Mouse (Mus musculus): ENCODE measurements around the gene Gm3285. TPM values are rescaled to one million over a fixed set of nuclear protein-coding genes. Genes with fewer than 3 reads are reported as not detected.

Gm3285 gene
- polyA plus RNA-seq (2014; fragmentation: Nextera tagmentation; extraction: Ambion mirVana), result not detected in 2 replicates

DNA sequence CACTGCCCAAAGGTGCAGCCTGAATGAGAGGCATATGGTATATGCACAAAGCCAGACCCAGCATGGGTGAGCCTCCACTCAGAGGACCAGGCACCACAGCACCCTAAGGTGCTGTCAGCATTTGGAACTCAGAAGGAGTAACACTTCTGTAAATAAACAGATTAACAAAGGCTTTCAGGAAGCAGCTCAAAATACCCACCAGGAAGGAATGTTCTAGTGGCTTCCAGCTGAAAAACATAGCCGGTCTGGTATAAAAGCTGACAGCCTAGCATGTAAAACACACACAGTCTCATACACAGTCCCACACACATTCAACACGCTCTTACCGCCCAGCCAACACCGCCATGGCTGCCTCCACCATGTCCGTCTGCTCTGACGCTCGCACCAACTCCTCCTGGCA lies at the start of gene Gm3285:
Gene Gm3285, plus strand, starts transcription at position 301 of the 400 bp plus-strand sequence.
- ATAC-seq (replicated peaks; ENCODE audit: insufficient number of reproducible peaks, low FRiP score, low TSS enrichment), result no peak
- 43% methylated on average over 7 of the region's 7 CpGs for WGBS (ENCODE audit: insufficient replicate concordance)
- H3K4me2 ChIP-seq, result no peak within 1 kb of the TSS
- no peaks in the 10 kb centered on the region for H3K9me3 ChIP-seq (replicated peaks; ENCODE audit: control insufficient read depth, low read length)
- H3K27me3 ChIP-seq (ENCODE audit: control insufficient read depth, insufficient read depth, low read length), result no peaks in the 10 kb centered on the region
- no peaks in the 10 kb centered on the region for H3K36me3 ChIP-seq (ENCODE audit: control insufficient read depth, insufficient read depth, low read length)
- no peak within 1 kb of the TSS for H3K4me3 ChIP-seq (ENCODE audit: low read depth, low read length)
- no peaks in the 10 kb centered on the region for H3K4me1 ChIP-seq (ENCODE audit: control insufficient read depth, insufficient read depth, low read length)
- H3K27ac ChIP-seq (ENCODE audit: low read depth, low read length), result no peak within 1 kb of the TSS
- H3K9ac ChIP-seq (ENCODE audit: low read depth, low read length), result no peak within 1 kb of the TSS

DNA sequence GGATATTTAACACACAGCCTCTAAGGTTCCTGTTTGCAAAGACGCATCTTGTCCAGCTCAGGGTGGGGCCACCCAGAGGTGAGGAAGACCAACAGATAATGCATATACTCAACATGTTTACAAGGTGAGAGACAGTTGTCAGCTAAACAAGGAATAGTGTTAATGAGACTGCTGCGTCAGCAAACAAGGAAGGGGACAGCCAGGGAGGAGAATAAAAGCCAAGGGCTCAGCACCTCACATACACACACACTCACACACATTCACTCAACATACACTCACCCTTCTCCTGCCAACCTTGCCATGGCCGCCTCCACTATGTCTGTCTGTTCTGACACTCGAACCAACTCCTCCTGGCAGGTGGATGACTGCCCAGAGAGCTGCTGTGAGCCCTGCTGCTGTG lies 47.4 kb upstream of the Gm3285 start, which contains the start of gene Gm2696:
Gene Gm2696, plus strand, starts transcription at position 301 of the 400 bp plus-strand sequence.
- ATAC-seq (replicated peaks; ENCODE audit: insufficient number of reproducible peaks, low FRiP score, low TSS enrichment), result no peak
- Histone ChIP-seq H3K36me3 (ENCODE audit: control insufficient read depth, insufficient read depth, low read length) (no peaks in the 10 kb centered on the region), H3K27ac (ENCODE audit: low read depth, low read length) (no peak within 1 kb of the TSS), H3K4me3 (ENCODE audit: low read depth, low read length) (no peak within 1 kb of the TSS), H3K27me3 (ENCODE audit: control insufficient read depth, insufficient read depth, low read length) (no peaks in the 10 kb centered on the region), H3K4me1 (ENCODE audit: control insufficient read depth, insufficient read depth, low read length) (no peaks in the 10 kb centered on the region), H3K4me2 (no peak within 1 kb of the TSS), H3K9ac (ENCODE audit: low read depth, low read length) (no peak within 1 kb of the TSS), H3K9me3 (replicated peaks; ENCODE audit: control insufficient read depth, low read length) (no peaks in the 10 kb centered on the region)
- WGBS (ENCODE audit: insufficient replicate concordance), result 29% methylated on average over 4 of the region's 4 CpGs

DNA sequence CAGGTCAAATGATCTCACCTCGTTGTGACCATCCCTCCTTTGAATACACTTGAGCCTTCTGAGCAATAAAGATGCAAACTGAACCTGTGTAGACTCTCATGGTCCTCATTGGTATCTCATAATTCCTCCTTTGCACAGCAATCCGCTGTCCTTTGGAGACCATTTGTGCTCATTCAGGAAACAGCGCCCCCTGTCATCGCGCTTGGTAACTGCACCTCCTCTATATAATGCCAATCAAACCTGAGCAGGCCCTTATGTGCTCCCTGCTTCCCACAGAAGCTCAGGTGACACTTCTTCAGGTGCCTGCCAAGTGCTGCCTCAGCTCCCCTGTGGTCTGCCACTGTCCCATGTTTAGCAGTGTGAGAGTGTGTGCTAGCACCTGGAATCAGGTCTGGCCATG lies 46.3 kb upstream of the Gm3285 start:
- Histone ChIP-seq H3K9ac (ENCODE audit: low read depth, low read length) (no peak overlapping the region), H3K27ac (ENCODE audit: low read depth, low read length) (no peak overlapping the region), H3K9me3 (replicated peaks; ENCODE audit: control insufficient read depth, low read length) (no peaks in the 10 kb centered on the region), H3K4me1 (ENCODE audit: control insufficient read depth, insufficient read depth, low read length) (no peaks in the 10 kb centered on the region), H3K27me3 (ENCODE audit: control insufficient read depth, insufficient read depth, low read length) (no peaks in the 10 kb centered on the region), H3K4me2 (no peak overlapping the region), H3K36me3 (ENCODE audit: control insufficient read depth, insufficient read depth, low read length) (no peaks in the 10 kb centered on the region), H3K4me3 (ENCODE audit: low read depth, low read length) (no peak overlapping the region)
- ATAC-seq (replicated peaks; ENCODE audit: insufficient number of reproducible peaks, low FRiP score, low TSS enrichment), result no peak
- WGBS (ENCODE audit: insufficient replicate concordance), result 24% methylated on average over 5 of the region's 5 CpGs

DNA sequence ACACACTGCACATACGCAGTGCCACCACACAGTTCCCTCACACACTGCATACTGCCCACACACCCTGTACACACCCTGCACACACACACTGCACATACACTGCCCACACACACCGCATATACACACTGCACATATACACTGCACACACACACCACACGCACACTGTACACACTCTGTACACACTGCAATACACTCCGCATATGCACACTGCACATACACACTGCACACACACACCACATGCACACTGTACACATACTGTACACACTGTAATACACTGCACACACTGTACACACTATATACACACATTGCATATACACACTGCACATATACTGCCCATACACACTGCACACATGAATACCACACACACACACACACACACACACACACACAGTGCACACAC lies 43.3 kb upstream of the Gm3285 start:
- no peak overlapping the region for H3K4me3 ChIP-seq (ENCODE audit: low read depth, low read length)
- WGBS (ENCODE audit: insufficient replicate concordance), result 94% methylated on average over 4 of the region's 4 CpGs
- ATAC-seq (replicated peaks; ENCODE audit: insufficient number of reproducible peaks, low FRiP score, low TSS enrichment), result no peak
- H3K9ac ChIP-seq (ENCODE audit: low read depth, low read length), result no peak overlapping the region
- no peak overlapping the region for H3K27ac ChIP-seq (ENCODE audit: low read depth, low read length)
- no peak overlapping the region for H3K4me2 ChIP-seq
- H3K27me3 ChIP-seq (ENCODE audit: control insufficient read depth, insufficient read depth, low read length), result no peaks in the 10 kb centered on the region
- H3K9me3 ChIP-seq (replicated peaks; ENCODE audit: control insufficient read depth, low read length), result no peaks in the 10 kb centered on the region
- H3K36me3 ChIP-seq (ENCODE audit: control insufficient read depth, insufficient read depth, low read length), result no peaks in the 10 kb centered on the region
- H3K4me1 ChIP-seq (ENCODE audit: control insufficient read depth, insufficient read depth, low read length), result no peaks in the 10 kb centered on the region

DNA sequence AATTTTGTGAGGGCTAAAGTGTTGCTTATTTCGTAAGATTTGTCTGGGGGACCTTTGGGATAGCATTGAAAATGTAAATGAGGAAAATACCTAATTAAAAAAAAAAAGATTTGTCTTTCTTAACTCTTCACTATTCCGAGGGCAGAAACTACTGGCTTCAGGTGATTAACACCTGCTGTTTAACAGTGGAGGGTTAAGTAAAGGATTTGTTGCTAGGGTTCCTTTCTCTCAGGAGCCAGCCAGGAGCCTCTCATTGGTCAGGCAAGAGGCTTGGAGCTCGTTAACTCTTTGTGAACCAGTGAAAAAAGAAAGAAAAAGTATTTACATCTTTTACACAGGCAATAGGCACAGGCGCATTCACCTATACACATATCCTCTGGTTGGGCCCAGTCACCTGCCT lies 42.6 kb upstream of the Gm3285 start:
- no peaks in the 10 kb centered on the region for H3K4me1 ChIP-seq (ENCODE audit: control insufficient read depth, insufficient read depth, low read length)
- WGBS (ENCODE audit: insufficient replicate concordance), result 36% methylated on average over 4 of the region's 4 CpGs

DNA sequence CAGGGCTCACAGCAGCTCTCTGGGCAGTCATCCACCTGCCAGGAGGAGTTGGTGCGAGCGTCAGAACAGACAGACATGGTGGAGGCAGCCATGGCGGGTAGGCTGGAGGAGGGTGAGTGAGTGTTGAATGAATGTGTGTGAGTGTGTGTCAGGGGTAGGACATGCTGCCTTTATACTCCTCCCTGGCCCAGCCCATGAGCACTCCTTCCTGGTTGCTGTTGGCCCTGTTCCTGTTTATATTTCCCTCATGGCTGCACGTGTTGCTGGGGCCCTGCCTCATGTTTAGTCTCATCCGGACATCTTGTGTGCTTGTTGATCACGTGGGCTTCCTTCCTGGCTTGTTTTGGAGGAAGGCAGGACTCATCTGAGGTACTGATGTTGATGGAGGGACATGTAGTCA lies 34.8 kb upstream of the Gm3285 start, which contains the start of gene Krtap10-4:
Gene Krtap10-4, minus strand, starts transcription at position 145 of the 400 bp plus-strand sequence.
- H3K36me3 ChIP-seq (ENCODE audit: control insufficient read depth, insufficient read depth, low read length), result no peaks in the 10 kb centered on the region
- ATAC-seq (replicated peaks; ENCODE audit: insufficient number of reproducible peaks, low FRiP score, low TSS enrichment), result no peak
- WGBS (ENCODE audit: insufficient replicate concordance), result 58% methylated on average over 6 of the region's 6 CpGs

More for the DNA sequence above, 42.6 kb upstream of the Gm3285 start:
- ATAC-seq (replicated peaks; ENCODE audit: insufficient number of reproducible peaks, low FRiP score, low TSS enrichment), result no peak
- Histone ChIP-seq H3K27me3 (ENCODE audit: control insufficient read depth, insufficient read depth, low read length) (no peaks in the 10 kb centered on the region), H3K36me3 (ENCODE audit: control insufficient read depth, insufficient read depth, low read length) (no peaks in the 10 kb centered on the region), H3K4me3 (ENCODE audit: low read depth, low read length) (no peak overlapping the region), H3K9me3 (replicated peaks; ENCODE audit: control insufficient read depth, low read length) (no peaks in the 10 kb centered on the region; the same call in 1 of the 2 replicates), H3K27ac (ENCODE audit: low read depth, low read length) (no peak overlapping the region), H3K9ac (ENCODE audit: low read depth, low read length) (no peak overlapping the region), H3K4me2 (no peak overlapping the region)

DNA sequence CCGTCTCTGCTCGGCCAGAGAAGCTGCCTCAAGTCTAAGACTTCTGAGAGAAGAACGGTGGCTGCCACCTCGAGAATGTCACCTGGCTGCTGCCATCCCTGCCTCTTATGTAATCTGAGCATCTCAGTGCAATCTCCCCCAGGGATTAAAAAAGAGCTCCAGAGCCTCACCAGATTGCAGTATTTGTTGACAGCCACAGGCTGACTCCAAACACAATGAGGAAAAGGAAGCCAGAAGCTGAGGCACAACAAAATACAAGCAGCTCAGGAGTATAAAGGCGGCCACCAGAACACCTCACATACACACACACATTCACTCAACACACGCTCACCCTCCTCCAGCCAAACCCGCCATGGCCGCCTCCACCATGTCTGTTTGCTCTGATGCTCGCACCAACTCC lies 26.1 kb upstream of the Gm3285 start, which contains the start of gene Krtap10-10:
Gene Krtap10-10, plus strand, starts transcription at position 301 of the 400 bp plus-strand sequence.
- no peaks in the 10 kb centered on the region for H3K9me3 ChIP-seq (replicated peaks; ENCODE audit: control insufficient read depth, low read length)
- no peak within 1 kb of the TSS for H3K4me2 ChIP-seq

More for the DNA sequence above, 34.8 kb upstream of the Gm3285 start, which contains the start of gene Krtap10-4:
- H3K4me1 ChIP-seq (ENCODE audit: control insufficient read depth, insufficient read depth, low read length), result no peaks in the 10 kb centered on the region
- no peaks in the 10 kb centered on the region; the same call in 1 of the 2 replicates for H3K9me3 ChIP-seq (replicated peaks; ENCODE audit: control insufficient read depth, low read length)
- no peak within 1 kb of the TSS for H3K4me3 ChIP-seq (ENCODE audit: low read depth, low read length)
- H3K4me2 ChIP-seq, result no peak within 1 kb of the TSS
- no peak within 1 kb of the TSS for H3K9ac ChIP-seq (ENCODE audit: low read depth, low read length)
- H3K27ac ChIP-seq (ENCODE audit: low read depth, low read length), result no peak within 1 kb of the TSS
- no peaks in the 10 kb centered on the region for H3K27me3 ChIP-seq (ENCODE audit: control insufficient read depth, insufficient read depth, low read length)

DNA sequence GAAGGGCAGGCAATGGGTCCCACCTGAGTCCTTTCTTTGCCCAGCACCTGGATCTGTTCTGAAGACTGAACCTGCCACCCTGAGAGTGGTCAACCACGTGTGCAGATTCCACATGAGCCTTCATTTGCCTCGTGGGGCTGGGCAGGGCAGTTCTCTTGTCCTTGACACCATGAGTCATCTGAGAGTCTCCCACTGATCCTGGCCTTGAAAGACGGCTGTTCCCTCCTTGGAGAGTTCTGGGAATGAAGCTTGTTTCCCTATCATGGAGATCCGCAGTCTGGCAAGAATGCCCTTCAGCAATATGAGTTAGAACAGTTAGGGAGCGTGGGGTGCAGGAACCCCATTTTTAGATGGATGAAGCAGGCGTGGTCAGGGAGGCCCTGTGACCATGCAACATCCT lies 22.8 kb upstream of the Gm3285 start:
- H3K9me3 ChIP-seq (replicated peaks; ENCODE audit: control insufficient read depth, low read length), result peaks cover 4% of the 10 kb centered on the region
- no peak overlapping the region for H3K27ac ChIP-seq (ENCODE audit: low read depth, low read length)
- H3K4me1 ChIP-seq (ENCODE audit: control insufficient read depth, insufficient read depth, low read length), result no peaks in the 10 kb centered on the region
- no peak overlapping the region for H3K4me2 ChIP-seq
- no peak overlapping the region for H3K4me3 ChIP-seq (ENCODE audit: low read depth, low read length)
- 72% methylated on average over 6 of the region's 6 CpGs for WGBS (ENCODE audit: insufficient replicate concordance)
- H3K36me3 ChIP-seq (ENCODE audit: control insufficient read depth, insufficient read depth, low read length), result no peaks in the 10 kb centered on the region
- no peak for ATAC-seq (replicated peaks; ENCODE audit: insufficient number of reproducible peaks, low FRiP score, low TSS enrichment)
- H3K9ac ChIP-seq (ENCODE audit: low read depth, low read length), result no peak overlapping the region
- no peaks in the 10 kb centered on the region for H3K27me3 ChIP-seq (ENCODE audit: control insufficient read depth, insufficient read depth, low read length)

More for the DNA sequence above, 26.1 kb upstream of the Gm3285 start, which contains the start of gene Krtap10-10:
- Histone ChIP-seq H3K27ac (ENCODE audit: low read depth, low read length) (no peak within 1 kb of the TSS), H3K4me3 (ENCODE audit: low read depth, low read length) (no peak within 1 kb of the TSS), H3K9ac (ENCODE audit: low read depth, low read length) (no peak within 1 kb of the TSS), H3K36me3 (ENCODE audit: control insufficient read depth, insufficient read depth, low read length) (no peaks in the 10 kb centered on the region), H3K27me3 (ENCODE audit: control insufficient read depth, insufficient read depth, low read length) (no peaks in the 10 kb centered on the region), H3K4me1 (ENCODE audit: control insufficient read depth, insufficient read depth, low read length) (no peaks in the 10 kb centered on the region)
- no peak for ATAC-seq (replicated peaks; ENCODE audit: insufficient number of reproducible peaks, low FRiP score, low TSS enrichment)
- WGBS (ENCODE audit: insufficient replicate concordance), result 61% methylated on average over 9 of the region's 9 CpGs

DNA sequence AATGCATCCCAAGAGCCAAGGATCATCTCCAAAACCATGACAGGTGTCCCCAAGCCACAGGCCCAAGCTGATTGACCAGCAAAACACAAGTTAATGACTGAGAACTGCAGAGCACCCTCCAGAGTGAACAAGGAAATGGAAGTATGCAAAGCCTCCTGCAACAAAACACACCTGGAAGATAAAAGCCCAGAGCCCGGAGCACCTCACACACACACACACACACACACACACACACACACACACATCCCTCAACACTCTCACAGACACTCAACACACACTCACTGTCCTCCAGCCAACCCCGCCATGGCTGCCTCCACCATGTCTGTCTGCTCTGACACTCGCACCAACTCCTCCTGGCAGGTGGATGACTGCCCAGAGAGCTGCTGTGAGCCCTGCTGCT lies 15.3 kb upstream of the Gm3285 start, which contains the start of gene Gm36176:
Gene Gm36176, plus strand, starts transcription at position 301 of the 400 bp plus-strand sequence.
- Histone ChIP-seq H3K9ac (ENCODE audit: low read depth, low read length) (no peak within 1 kb of the TSS), H3K36me3 (ENCODE audit: control insufficient read depth, insufficient read depth, low read length) (no peaks in the 10 kb centered on the region), H3K27me3 (ENCODE audit: control insufficient read depth, insufficient read depth, low read length) (no peaks in the 10 kb centered on the region), H3K27ac (ENCODE audit: low read depth, low read length) (no peak within 1 kb of the TSS), H3K4me2 (no peak within 1 kb of the TSS), H3K4me3 (ENCODE audit: low read depth, low read length) (no peak within 1 kb of the TSS), H3K9me3 (replicated peaks; ENCODE audit: control insufficient read depth, low read length) (peaks cover 13% of the 10 kb centered on the region), H3K4me1 (ENCODE audit: control insufficient read depth, insufficient read depth, low read length) (no peaks in the 10 kb centered on the region)
- ATAC-seq (replicated peaks; ENCODE audit: insufficient number of reproducible peaks, low FRiP score, low TSS enrichment), result no peak
- WGBS (ENCODE audit: insufficient replicate concordance), result 52% methylated on average over 3 of the region's 3 CpGs

All from heart, embryonic 11.5 days (tissue).